Mouse (Mus musculus) NIH3T3 (cell line): ENCODE measurements around the gene Pgpep1.
A peak's percentile ranks its signal among the peaks of the same experiment; 100 is the strongest.

ENCODE experiments used
- DNase-seq: peaks from one replicate; pipeline ENCODE4 v3.0.0-alpha.2; 2012; ENCODE audit warnings: low read depth

Gene Pgpep1

DNA sequence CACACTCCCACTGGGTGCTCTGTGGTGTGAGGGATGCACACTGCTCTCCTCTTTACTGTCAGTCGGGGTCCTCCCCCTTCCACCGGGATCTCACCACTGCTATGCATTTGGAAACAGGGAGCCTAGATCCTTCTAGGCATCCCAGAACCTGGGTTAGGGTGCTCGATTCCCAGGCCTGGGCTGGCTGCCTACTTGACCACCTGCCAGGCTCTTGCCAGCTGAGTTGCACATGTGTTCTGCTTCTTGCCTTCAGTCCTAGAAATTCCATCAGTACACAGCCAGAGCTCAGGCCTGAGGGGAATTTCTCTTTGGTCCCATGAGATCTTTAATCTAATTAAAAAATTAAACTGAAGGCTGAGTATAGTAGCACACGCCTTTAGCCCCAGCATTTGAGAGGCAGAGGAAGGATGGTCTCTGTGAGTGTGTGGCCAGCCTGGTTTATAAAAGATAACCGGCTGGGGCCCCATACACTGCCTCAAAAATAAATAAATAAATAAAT is 29.8 kb upstream of the Pgpep1 start:
- peak; percentile 59 for DNase-seq

DNA sequence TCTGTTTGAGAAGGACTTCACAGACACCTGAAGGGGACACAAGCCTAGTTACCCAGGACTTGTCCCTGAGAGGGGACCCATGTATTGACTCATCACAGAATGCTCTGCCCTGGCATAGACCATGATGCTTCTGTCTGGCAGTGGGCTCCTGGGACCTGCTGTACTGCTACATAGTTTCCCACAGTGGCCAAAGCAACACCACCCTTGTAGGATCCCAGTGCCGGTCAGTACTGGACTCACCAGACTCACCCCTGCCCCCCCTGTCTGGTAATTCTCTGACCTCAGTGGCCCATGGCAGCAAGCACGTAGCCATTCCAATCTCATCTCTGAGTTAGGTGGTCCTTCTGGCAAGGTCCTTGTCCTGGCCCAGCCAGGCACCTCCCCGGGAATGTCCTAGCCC is 27.9 kb upstream of the Pgpep1 start:
- DNase-seq, result no peak

- DNase-seq, result peak; percentile 75
Observed at GRCm38 (mm10) chr8:70687576-70687975, 27.4 kb upstream of the Pgpep1 start.

DNA sequence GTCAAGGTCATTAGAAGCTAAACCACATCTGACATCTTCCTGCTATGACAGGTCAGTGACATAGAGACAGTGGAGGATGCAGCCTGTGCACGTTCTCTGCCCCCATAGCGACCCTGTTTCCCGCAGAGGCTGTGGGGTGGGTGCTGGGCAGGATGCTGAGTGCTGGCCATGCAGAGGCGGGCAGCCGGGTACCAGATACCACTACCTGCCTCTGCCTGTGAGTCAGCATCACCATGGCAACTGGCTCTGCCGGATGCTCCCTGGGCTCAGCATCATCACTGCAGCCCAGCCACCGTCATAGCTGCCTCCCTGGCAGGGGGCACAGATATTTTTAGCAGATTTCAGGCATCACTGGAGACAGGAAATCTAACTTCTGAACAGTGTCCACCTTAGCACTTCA is 24.1 kb upstream of the Pgpep1 start:
- peak; percentile 44 for DNase-seq

GRCm38 (mm10) chr8:70682692-70683091 is 22.5 kb upstream of the Pgpep1 start:
- peak; percentile 37 for DNase-seq

- DNase-seq, result peak; percentile 96
Observed at GRCm38 (mm10) chr8:70682193-70682592, 22.0 kb upstream of the Pgpep1 start.

- DNase-seq, result peak; percentile 51
Observed at GRCm38 (mm10) chr8:70681410-70681809, 21.2 kb upstream of the Pgpep1 start.

DNA sequence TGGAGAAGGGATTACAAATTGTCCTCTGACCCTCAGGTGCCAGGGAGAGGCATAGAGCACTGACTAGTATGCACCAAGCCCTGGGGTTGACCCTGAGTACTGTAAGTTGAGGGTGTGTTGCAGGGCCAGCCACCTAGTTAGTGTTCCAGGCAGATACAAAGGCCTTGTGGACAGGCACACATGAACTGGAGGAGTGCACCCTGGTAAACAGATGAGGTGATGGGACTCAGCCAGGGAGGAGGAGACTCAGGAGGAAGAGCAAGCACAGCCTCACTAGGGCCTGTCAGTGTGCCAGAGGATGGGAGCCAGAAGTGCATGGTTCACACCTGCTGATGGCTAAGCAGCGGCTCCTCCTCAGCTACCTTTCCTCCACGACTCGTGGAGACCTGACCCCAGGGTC is 19.9 kb upstream of the Pgpep1 start:
- DNase-seq, result peak; percentile 43

DNA sequence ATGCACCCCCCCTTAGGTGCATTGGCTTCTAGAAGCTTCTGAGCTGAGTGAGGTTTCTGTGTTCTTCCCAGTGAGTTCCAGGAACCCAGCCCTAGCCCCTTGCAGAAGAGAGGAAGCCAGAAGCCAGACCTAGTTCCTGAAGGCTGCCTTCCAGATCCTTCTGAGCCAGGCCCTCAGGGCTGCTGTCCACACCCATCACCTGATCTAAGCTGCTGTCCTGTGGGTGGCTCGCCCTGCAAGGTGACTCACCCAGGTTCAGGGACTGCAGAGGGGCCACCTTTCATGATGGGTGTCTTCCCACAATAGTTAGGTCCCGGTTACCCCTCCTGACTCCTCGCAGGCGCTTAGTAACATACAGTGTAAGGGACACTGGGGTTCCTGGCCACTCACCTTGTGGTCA is 19.2 kb upstream of the Pgpep1 start:
- peak; percentile 43 for DNase-seq

DNA sequence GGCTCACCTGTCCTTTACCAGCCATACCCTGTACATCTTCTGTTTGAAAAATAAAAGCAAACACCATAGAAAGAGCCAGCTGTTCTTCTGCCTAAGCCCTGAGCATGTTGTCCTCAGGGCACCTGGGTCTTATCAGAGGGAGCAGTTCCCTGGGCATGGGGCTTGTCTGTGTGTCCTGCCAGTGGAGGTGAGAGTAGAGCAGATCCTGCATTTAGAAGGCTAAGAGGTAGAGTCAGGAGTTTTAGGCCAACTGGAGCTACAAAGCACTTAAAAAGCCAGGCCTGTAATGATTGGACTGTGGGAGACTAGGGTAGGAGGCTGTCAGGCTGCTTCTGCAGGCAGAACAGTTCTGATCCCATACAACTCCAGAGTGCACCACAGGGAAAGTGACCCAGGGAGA is 18.5 kb upstream of the Pgpep1 start:
- no peak for DNase-seq

- DNase-seq, result no peak
Observed at GRCm38 (mm10) chr8:70677451-70678080, 17.4 kb upstream of the Pgpep1 start.

- no peak for DNase-seq
Observed at GRCm38 (mm10) chr8:70675336-70675735, 15.1 kb upstream of the Pgpep1 start.

GRCm38 (mm10) chr8:70674716-70675115 is 14.5 kb upstream of the Pgpep1 start:
- DNase-seq, result no peak

GRCm38 (mm10) chr8:70674109-70674508 is 13.9 kb upstream of the Pgpep1 start:
- DNase-seq, result no peak

DNA sequence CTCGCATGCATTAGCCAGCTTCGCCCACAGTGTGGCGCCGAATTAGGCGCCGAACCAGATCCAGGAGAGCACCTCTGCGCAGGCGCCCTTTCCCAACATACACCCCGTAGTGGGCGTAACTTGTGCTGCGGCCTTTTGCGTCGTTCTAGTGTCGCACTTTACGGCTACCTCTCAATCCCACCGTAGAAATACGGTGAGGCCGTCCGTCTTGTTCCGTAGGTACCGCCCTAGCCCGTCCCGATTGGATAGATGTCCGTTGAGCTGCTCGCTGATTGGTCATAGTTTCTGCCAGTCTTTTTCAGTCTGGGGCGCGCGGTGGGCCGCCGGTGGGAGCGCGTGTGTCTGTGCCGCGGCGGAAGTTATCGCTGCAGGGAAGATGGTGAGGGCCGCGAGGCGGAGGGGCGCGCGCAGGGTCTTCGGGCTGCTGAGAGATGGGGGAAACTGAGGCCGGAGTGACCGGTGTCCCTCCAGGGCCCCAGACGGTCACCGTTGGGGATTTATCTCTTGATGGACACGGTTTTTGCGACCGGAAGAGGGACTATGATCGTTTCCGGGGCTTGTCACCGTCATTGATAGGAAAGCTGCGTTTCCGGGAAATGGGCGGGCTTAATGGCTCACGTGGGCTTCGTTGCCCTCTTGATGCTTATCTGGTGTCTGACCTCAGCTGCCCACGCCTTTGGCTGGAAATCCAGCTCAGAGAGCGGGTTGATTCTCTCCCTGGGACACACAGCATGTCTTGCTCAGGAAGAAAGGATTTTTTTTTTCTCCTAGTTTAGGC is 13.1 kb upstream of the Pgpep1 start, which contains the start of gene Lsm4:
Lsm4 (plus strand) TSS at position 170 of the 778 bp plus-strand sequence.
- peak; percentile 99 for DNase-seq

DNA sequence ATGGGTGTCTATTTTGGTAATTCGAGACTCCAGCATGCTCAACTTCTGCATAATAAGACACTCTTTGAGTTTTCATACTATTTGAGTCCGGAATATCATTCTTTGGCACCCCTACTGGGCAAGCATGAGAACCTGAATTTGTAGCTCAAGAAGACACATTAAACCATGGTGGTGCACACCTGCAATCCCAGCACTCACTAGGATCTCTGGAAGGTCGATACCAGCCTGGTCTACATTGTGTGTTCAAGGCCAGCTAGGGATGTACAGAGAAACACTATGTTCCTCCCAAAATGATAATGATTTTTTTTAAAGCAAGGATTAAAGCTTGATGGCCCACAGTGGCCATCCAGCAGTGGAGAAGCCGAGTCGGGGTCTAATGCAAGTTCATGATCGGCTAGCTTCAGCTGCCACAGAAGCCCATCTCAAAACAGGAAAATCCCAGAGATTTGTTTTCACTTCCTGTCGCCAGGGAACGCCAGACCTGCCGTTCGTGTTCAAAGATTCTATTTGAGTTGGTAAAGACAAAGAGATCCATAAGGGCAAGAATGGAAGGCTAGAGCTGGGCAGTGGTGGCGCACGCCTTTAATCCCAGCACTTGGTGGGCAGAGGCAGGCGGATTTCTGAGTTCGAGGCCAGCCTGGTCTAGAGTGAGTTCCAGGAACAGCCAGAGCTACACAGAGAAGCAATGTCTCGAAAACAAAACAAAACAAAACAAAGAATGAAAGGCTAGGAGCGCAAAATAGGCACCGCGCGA is 12.3 kb upstream of the Pgpep1 start:
- DNase-seq, result peak; percentile 52

DNA sequence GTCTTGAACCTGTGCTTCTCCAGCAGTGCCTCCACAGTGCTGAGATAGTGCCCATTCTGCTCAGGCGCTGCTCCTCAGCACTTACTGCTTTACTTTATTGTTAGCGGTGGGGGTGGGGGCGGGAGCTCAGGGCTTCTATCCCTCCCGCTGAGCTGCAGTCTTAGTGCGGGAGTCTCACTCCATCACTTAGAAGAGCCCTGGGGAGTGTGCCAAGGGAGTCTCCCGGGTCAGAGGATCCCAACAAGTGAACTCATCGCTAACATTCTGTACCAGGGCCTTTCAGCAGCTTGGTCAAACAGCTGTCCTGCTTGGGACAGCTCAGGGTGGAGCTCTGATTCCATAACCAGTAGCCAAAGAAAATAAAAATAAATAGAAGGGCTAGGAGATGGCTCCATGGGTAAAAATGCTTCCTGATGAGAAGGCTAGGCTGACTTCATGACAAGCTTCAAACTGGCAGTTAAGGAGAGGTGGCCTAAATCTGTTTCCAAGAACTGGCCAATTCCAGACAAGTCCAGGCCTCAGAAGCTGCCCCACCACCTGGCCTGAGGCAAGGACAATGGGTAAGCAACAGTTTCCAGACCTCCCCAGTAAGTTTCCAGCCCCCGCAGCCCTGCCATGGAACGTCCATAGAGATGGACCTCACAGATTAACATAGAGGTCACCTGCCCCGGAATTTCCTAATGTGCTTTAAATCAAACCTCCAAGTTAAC is 11.6 kb upstream of the Pgpep1 start:
- peak; percentile 57 for DNase-seq

GRCm38 (mm10) chr8:70667071-70667470 is 6.9 kb upstream of the Pgpep1 start:
- DNase-seq, result no peak

DNA sequence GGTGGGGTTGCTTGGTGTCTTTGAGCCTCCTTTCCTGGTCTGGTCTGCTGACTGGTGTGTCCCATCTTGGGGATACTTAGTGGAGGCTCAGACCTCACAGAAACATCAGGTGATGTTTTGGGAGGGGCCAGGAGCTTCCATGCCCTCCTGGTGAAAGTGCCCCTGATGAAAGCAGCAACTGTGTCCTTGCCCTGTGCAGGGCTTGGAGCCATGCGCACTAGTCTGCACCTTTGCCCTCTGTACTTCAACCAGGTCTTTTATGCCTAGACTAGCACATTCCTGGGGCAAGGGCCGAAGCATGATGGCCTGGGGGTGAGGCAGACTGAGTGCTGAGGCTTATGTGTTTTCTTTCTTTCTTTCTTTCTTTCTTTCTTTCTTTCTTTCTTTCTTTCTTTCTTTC is 5.4 kb upstream of the Pgpep1 start:
- DNase-seq, result no peak

GRCm38 (mm10) chr8:70664631-70665030 is 4.4 kb upstream of the Pgpep1 start:
- no peak for DNase-seq

DNA sequence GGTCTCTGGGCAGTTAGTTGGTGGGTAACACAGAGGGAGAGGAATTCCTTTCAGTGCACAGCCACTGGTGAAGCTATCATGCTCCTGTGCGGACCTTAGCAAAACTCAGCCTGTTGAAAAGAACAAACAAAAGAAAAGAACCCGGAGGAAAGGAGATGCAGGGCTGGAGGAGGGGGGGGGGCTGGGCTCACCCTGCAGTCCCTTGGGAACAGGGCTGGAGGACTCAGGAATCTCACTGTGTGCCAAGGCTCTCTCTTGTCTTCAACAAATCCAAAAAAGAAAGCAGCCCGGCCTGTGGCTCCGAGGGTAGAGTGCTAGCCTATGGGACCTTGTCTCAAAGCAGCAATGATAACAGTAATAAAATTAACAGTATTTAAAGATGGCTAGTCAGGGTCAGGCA is 3.5 kb upstream of the Pgpep1 start:
- DNase-seq, result peak; percentile 58
